Mouse (Mus musculus): ENCODE measurements at regions not wholly inside any gene's neighbourhood (a gene's known extent, or its start where the extent isn't known, plus 50 kb on each side); places are given as distances from the start of the nearest gene placed in this dataset.

- Histone ChIP-seq H3K36me3 (ENCODE audit: control insufficient read depth, insufficient read depth, low read length) (no peaks in the 10 kb centered on the region), H3K27ac (replicated peaks; ENCODE audit: low read depth, low read length) (no peak overlapping the region)
- 60% methylated on average over 6 of the region's 6 CpGs for WGBS
These were observed 104.2 kb upstream of the Arid2 start for GRCm38 (mm10) chr15:96183069-96183468.

DNA sequence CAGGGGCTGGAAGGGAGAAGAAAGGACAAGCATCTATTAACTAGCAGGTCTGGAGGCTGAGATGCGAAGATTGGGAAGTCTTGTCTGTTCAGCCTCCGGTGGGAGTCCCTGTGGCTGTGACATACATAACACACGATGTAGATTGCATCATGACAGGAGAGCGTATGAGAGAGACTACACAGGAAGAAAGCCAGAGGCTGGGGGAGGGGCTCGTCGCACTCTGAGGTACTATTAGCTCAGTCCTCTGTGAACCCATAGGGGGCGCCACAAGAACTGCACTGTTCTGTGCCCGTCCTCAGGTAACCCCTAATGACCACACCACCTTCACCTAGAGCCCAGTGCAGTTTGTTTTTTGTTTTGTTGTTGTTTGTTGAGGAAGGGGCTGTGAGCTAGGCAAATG lies 102.7 kb upstream of the Arid2 start:
- ATAC-seq (ENCODE audit: low FRiP score, low read depth) (no peak), DNase-seq (ENCODE audit: low spot score) (no peak)
- TF ChIP-seq POLR2A (IDR thresholded peaks at IDR 0.05; ENCODE audit: borderline replicate concordance, extremely low read depth, insufficient read depth, insufficient read length) = no peak
- H3K27ac ChIP-seq (replicated peaks; ENCODE audit: low read depth, low read length) = no peak overlapping the region
- H3K9me3 ChIP-seq (ENCODE audit: control insufficient read depth, low read length) = no peaks in the 10 kb centered on the region
- 66% methylated on average over 6 of the region's 8 CpGs for WGBS
- no peaks in the 10 kb centered on the region for H3K36me3 ChIP-seq (ENCODE audit: control insufficient read depth, insufficient read depth, low read length)
- no peaks in the 10 kb centered on the region for H3K27me3 ChIP-seq (ENCODE audit: control insufficient read depth, insufficient read depth, low read length)
- no peak overlapping the region for H3K9ac ChIP-seq (ENCODE audit: low read depth, low read length, severe bottlenecking)
- H3K4me1 ChIP-seq (ENCODE audit: control insufficient read depth, insufficient read depth, low read length) = peaks cover 6% of the 10 kb centered on the region; the same call in 1 of the 2 replicates
- H3K4me2 ChIP-seq (replicated peaks; ENCODE audit: low read depth, low read length, severe bottlenecking) = no peak overlapping the region
- H3K4me3 ChIP-seq (replicated peaks; ENCODE audit: low read length) = no peak overlapping the region

More at GRCm38 (mm10) chr15:96183069-96183468, 104.2 kb upstream of the Arid2 start:
- Histone ChIP-seq H3K9me3 (ENCODE audit: control insufficient read depth, low read length) (no peaks in the 10 kb centered on the region), H3K4me3 (replicated peaks; ENCODE audit: low read length) (no peak overlapping the region), H3K9ac (ENCODE audit: low read depth, low read length, severe bottlenecking) (no peak overlapping the region), H3K4me1 (ENCODE audit: control insufficient read depth, insufficient read depth, low read length) (peaks cover 6% of the 10 kb centered on the region; the same call in 1 of the 2 replicates), H3K4me2 (replicated peaks; ENCODE audit: low read depth, low read length, severe bottlenecking) (no peak overlapping the region), H3K27me3 (ENCODE audit: control insufficient read depth, insufficient read depth, low read length) (no peaks in the 10 kb centered on the region)
- TF ChIP-seq POLR2A (IDR thresholded peaks at IDR 0.05; ENCODE audit: borderline replicate concordance, extremely low read depth, insufficient read depth, insufficient read length) = no peak
- no peak for DNase-seq (ENCODE audit: low spot score)
- no peak for ATAC-seq (ENCODE audit: low FRiP score, low read depth)

DNA sequence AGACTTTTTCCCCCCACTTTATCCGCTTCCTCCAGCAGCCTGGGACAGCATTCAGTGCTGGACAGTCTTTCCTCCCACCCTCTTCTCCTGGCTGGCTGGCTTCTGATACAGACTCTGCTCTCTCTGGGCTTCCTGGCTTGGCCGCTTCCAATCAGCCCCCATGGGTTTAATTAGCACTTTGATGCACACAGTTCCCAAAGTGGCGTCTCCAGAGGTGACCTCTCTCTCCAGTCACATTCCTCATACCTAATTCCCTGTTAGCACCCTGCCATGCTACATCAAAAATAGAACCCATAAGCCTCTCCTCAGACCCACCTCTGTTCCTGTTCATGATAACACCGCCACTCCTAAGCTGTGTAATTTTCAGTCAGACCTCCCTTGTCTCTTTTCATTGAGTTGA lies 101.9 kb upstream of the Arid2 start:
- H3K27ac ChIP-seq (replicated peaks; ENCODE audit: low read depth, low read length) = no peak overlapping the region
- no peak overlapping the region for H3K4me2 ChIP-seq (replicated peaks; ENCODE audit: low read depth, low read length, severe bottlenecking)
- WGBS = 30% methylated on average over 4 of the region's 4 CpGs
- no peak overlapping the region for H3K4me3 ChIP-seq (replicated peaks; ENCODE audit: low read length)
- no peaks in the 10 kb centered on the region for H3K9me3 ChIP-seq (ENCODE audit: control insufficient read depth, low read length)
- DNase-seq (ENCODE audit: low spot score) (no peak), ATAC-seq (ENCODE audit: low FRiP score, low read depth) (no peak)
- no peaks in the 10 kb centered on the region for H3K27me3 ChIP-seq (ENCODE audit: control insufficient read depth, insufficient read depth, low read length)
- no peak overlapping the region for H3K9ac ChIP-seq (ENCODE audit: low read depth, low read length, severe bottlenecking)
- H3K4me1 ChIP-seq (ENCODE audit: control insufficient read depth, insufficient read depth, low read length) = peaks cover 6% of the 10 kb centered on the region; the same call in 1 of the 2 replicates
- no peak for TF ChIP-seq POLR2A (IDR thresholded peaks at IDR 0.05; ENCODE audit: borderline replicate concordance, extremely low read depth, insufficient read depth, insufficient read length)
- no peaks in the 10 kb centered on the region for H3K36me3 ChIP-seq (ENCODE audit: control insufficient read depth, insufficient read depth, low read length)

DNA sequence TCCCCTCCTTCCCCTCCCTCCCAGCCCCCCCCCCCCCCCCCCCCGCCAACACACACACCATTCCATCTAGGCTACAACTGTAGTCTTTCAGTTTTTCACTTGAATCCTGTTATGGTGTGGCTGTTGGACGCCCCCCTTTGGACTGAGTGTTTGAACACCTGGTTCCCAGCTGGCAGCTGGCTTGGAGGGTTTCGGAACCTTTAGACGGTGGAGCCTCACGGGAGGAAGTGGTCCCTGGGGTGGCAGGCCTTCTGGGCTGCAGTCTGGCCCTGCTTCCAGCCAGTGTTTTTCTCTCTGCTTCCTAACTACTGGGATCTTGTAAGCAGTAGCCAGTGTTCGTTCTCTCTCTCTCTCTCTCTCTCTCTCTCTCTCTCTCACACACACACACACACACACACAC lies 101.4 kb upstream of the Arid2 start:
- ATAC-seq (ENCODE audit: low FRiP score, low read depth) (no peak), DNase-seq (ENCODE audit: low spot score) (no peak)
- peaks cover 6% of the 10 kb centered on the region; the same call in 1 of the 2 replicates for H3K4me1 ChIP-seq (ENCODE audit: control insufficient read depth, insufficient read depth, low read length)
- 12% methylated on average over 5 of the region's 6 CpGs for WGBS
- no peaks in the 10 kb centered on the region for H3K9me3 ChIP-seq (ENCODE audit: control insufficient read depth, low read length)
- no peak overlapping the region for H3K9ac ChIP-seq (ENCODE audit: low read depth, low read length, severe bottlenecking)
- no peak for TF ChIP-seq POLR2A (IDR thresholded peaks at IDR 0.05; ENCODE audit: borderline replicate concordance, extremely low read depth, insufficient read depth, insufficient read length)
- no peak overlapping the region for H3K4me3 ChIP-seq (replicated peaks; ENCODE audit: low read length)
- H3K27ac ChIP-seq (replicated peaks; ENCODE audit: low read depth, low read length) = no peak overlapping the region
- no peaks in the 10 kb centered on the region for H3K36me3 ChIP-seq (ENCODE audit: control insufficient read depth, insufficient read depth, low read length)
- H3K27me3 ChIP-seq (ENCODE audit: control insufficient read depth, insufficient read depth, low read length) = no peaks in the 10 kb centered on the region
- H3K4me2 ChIP-seq (replicated peaks; ENCODE audit: low read depth, low read length, severe bottlenecking) = no peak overlapping the region

GRCm38 (mm10) chr15:96189551-96189950 lies 97.8 kb upstream of the Arid2 start:
- no peak for TF ChIP-seq POLR2A (IDR thresholded peaks at IDR 0.05; ENCODE audit: borderline replicate concordance, extremely low read depth, insufficient read depth, insufficient read length)
- no peak overlapping the region for H3K9ac ChIP-seq (ENCODE audit: low read depth, low read length, severe bottlenecking)
- no peak for ATAC-seq (ENCODE audit: low FRiP score, low read depth)
- no peaks in the 10 kb centered on the region for H3K27me3 ChIP-seq (ENCODE audit: control insufficient read depth, insufficient read depth, low read length)
- no peaks in the 10 kb centered on the region for H3K36me3 ChIP-seq (ENCODE audit: control insufficient read depth, insufficient read depth, low read length)
- 78% methylated on average over 2 of the region's 2 CpGs for WGBS
- no peak overlapping the region for H3K4me3 ChIP-seq (replicated peaks; ENCODE audit: low read length)
- no peak for DNase-seq (ENCODE audit: low spot score)
- H3K27ac ChIP-seq (replicated peaks; ENCODE audit: low read depth, low read length) = no peak overlapping the region
- H3K4me1 ChIP-seq (ENCODE audit: control insufficient read depth, insufficient read depth, low read length) = peaks cover 6% of the 10 kb centered on the region; the same call in 1 of the 2 replicates
- no peaks in the 10 kb centered on the region for H3K9me3 ChIP-seq (ENCODE audit: control insufficient read depth, low read length)
- H3K4me2 ChIP-seq (replicated peaks; ENCODE audit: low read depth, low read length, severe bottlenecking) = no peak overlapping the region

DNA sequence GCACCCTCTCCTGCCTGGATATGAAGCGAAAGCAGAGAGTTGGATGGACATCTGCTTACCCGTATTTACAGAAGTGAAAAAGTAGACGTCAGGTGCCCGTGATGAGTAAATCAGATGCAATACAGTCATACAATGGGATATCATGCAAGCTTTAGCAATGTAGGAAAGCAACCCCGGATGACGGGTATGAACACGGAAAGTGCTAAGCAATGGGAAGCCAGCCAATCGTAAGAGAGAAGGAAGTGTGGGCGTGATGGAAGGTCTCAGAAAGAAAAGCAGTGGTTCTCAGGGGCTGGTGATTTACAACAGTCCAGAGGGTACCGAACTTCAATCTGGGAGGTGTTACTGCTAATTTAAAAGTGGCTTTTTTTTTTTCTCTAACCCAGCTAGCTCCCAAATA lies 89.9 kb upstream of the Arid2 start:
- ATAC-seq (ENCODE audit: low FRiP score, low read depth) (no peak), DNase-seq (ENCODE audit: low spot score) (peak; percentile 17)
- Histone ChIP-seq H3K4me1 (ENCODE audit: control insufficient read depth, insufficient read depth, low read length) (no peaks in the 10 kb centered on the region), H3K9me3 (ENCODE audit: control insufficient read depth, low read length) (no peaks in the 10 kb centered on the region), H3K4me3 (replicated peaks; ENCODE audit: low read length) (no peak overlapping the region), H3K36me3 (ENCODE audit: control insufficient read depth, insufficient read depth, low read length) (no peaks in the 10 kb centered on the region), H3K9ac (ENCODE audit: low read depth, low read length, severe bottlenecking) (no peak overlapping the region), H3K27me3 (ENCODE audit: control insufficient read depth, insufficient read depth, low read length) (no peaks in the 10 kb centered on the region), H3K4me2 (replicated peaks; ENCODE audit: low read depth, low read length, severe bottlenecking) (no peak overlapping the region), H3K27ac (replicated peaks; ENCODE audit: low read depth, low read length) (no peak overlapping the region)
- TF ChIP-seq POLR2A (IDR thresholded peaks at IDR 0.05; ENCODE audit: borderline replicate concordance, extremely low read depth, insufficient read depth, insufficient read length) = no peak
- WGBS = 67% methylated on average over 10 of the region's 10 CpGs
